Mouse (Mus musculus) lung, embryonic 16.5 days (tissue): ENCODE data around the gene Capns2. TPM values are rescaled to one million over a fixed set of nuclear protein-coding genes. Genes with fewer than 3 reads are reported as not detected.
"Not testable (repeated sequence)": the region's sequence is repeated elsewhere in the genome, so short reads cannot be mapped to it uniquely, and the experiment has no call there.

Experiments used
- ATAC-seq: fragments of 200-750 bp; cut with Nextera tagmentation; 2 replicates; pipeline ENCODE4 v1.8.0; 2017; ENCODE audit warnings: low read depth, mild to moderate bottlenecking, moderate library complexity
- H3K27ac ChIP-seq: fragments of 300-500 bp; sonication (generic); 2 replicates; pipeline ENCODE4 v1.5.1; 2014; ENCODE audit warnings: mild to moderate bottlenecking, control low read depth, low read length
- H3K27me3 ChIP-seq: fragments of 300-500 bp; sonication (generic); 2 replicates; pipeline ENCODE4 v1.6.1; 2014; ENCODE audit warnings: low read depth, low read length, mixed read lengths; ENCODE audit not compliant: control insufficient read depth, insufficient read depth
- H3K36me3 ChIP-seq: fragments of 300-500 bp; sonication (generic); 2 replicates; pipeline ENCODE4 v1.6.1; 2014; ENCODE audit warnings: low read length; ENCODE audit not compliant: control insufficient read depth, insufficient read depth
- H3K4me1 ChIP-seq: fragments of 300-500 bp; sonication (generic); replicated peaks from 2 replicates; pipeline ENCODE4 v1.6.1; 2014; ENCODE audit warnings: low read length, mixed read lengths; ENCODE audit not compliant: control insufficient read depth, insufficient read depth
- H3K4me2 ChIP-seq: fragments of 300-500 bp; sonication (generic); 2 replicates; pipeline ENCODE4 v1.6.1; 2014; ENCODE audit warnings: low read depth, low read length, control low read depth
- H3K4me3 ChIP-seq: fragments of 300-500 bp; sonication (generic); 2 replicates; pipeline ENCODE4 v1.5.1; 2014; ENCODE audit warnings: mild to moderate bottlenecking, low read length, control low read depth
- H3K9ac ChIP-seq: fragments of 300-500 bp; sonication (generic); 2 replicates; pipeline ENCODE4 v1.6.1; 2014; ENCODE audit warnings: low read length, control low read depth
- H3K9me3 ChIP-seq: fragments of 300-500 bp; sonication (generic); 2 replicates; pipeline ENCODE4 v1.6.1; 2016; ENCODE audit warnings: low read length; ENCODE audit not compliant: control insufficient read depth
- WGBS: fragments of 180-500 bp; shearing (Covaris S2); extraction: QIAGEN DNeasy Blood & Tissue Kit; methylation state at CpG from one replicate; pipeline ENCODE4 v1.1.7; 2014; 5-methylcytosine and 5-hydroxymethylcytosine counted together
- polyA plus RNA-seq: library from polyadenylated mRNA; unstranded; fragments of >200 nt; fragmentation: Nextera tagmentation; extraction: Ambion mirVana; gene quantifications from 2 replicates; pipeline ENCODE4 v1.2.1, GENCODE M21; 2015

Capns2 gene
- polyA plus RNA-seq, 1 experiment from 2014 or later = 0.55 TPM

DNA sequence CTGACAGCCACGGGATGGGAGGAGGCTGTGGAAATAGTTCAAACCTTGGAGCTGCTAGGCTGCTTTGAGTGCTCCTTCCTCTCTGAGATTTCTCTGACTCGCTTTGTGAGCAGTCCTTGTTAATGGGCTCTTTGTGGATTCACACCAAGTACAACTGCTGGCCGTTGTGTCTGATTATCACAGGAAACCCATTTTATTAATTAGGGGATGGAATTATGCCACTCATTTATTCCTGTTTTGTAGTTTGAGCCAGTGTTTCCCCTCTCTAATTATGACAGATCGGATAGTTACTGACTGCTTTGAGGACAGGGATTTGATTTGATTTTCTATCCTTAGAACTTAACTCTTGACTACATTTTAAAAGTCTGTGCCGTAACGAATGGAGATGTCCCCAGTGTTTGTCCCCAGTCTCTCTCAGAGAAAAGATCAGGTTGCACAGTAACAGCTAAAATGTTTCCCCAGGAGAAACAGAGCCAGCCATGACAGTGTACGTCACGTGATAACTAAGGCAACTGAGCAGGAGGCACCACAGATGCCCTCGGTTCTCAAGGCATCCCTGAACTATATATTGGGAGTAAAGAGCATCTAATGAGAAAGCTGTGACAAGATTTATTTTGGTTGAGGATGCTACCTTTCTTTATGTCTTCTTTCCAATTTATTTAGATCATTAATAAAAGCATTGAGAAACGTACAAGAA is 29.0 kb upstream of the Capns2 start:
- H3K4me2 ChIP-seq = no peak overlapping the region
- WGBS = 66% methylated on average over 10 of the region's 10 CpGs
- H3K36me3 ChIP-seq = no peaks in the 10 kb centered on the region
- H3K27ac ChIP-seq = no peak overlapping the region
- H3K4me3 ChIP-seq = no peak overlapping the region
- no peaks in the 10 kb centered on the region for H3K4me1 ChIP-seq
- H3K27me3 ChIP-seq = no peaks in the 10 kb centered on the region
- no peak for ATAC-seq
- no peak overlapping the region for H3K9ac ChIP-seq
- no peaks in the 10 kb centered on the region for H3K9me3 ChIP-seq

DNA sequence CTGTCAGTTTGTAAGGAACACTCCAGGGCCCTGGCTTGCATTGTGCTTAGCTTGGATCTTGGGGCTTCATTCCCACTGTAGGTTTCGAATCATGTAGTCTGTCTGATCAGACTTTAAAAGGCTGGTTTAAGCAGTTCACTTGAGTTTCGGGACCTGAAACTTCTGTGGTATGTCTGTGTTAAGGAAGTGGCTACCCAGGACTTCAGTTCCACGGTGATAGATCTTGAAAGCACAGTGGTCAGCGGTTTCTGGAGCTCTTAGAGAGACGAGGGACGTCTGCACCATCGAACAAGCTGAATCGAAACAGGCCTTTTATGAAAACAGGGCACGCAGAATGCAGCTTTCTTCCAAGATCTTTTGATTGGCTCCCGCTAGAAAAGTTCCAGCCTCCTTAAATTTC is 25.4 kb upstream of the Capns2 start:
- peaks cover 5% of the 10 kb centered on the region; the same call in 1 of the 2 replicates for H3K36me3 ChIP-seq
- H3K27ac ChIP-seq = no peak overlapping the region
- no peak for ATAC-seq
- no peak overlapping the region for H3K4me2 ChIP-seq
- H3K9ac ChIP-seq = no peak overlapping the region
- WGBS = 86% methylated on average over 10 of the region's 10 CpGs
- no peaks in the 10 kb centered on the region for H3K27me3 ChIP-seq
- no peak overlapping the region for H3K4me3 ChIP-seq
- peaks cover 4% of the 10 kb centered on the region; the same call in 1 of the 2 replicates for H3K9me3 ChIP-seq
- no peaks in the 10 kb centered on the region for H3K4me1 ChIP-seq

DNA sequence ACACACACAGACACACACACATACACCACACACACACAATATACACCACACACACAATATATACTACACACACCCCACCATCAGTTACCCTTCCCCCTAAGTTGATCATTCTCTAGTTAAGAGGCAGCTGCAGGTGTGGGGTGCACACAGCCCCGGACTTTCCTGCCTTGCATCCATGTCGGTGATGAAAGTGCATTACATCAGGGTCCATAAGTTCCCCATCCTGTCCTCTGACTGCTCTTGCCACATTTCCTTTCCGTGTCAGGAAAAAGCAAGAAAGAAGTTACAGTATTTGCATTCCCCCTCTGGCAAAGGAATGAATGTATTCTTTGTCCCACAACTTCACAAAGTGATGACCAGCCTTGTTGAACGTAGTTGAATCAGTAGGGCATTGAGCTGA is 20.0 kb upstream of the Capns2 start:
- no peak overlapping the region for H3K4me3 ChIP-seq
- no peaks in the 10 kb centered on the region for H3K27me3 ChIP-seq
- no peak overlapping the region for H3K4me2 ChIP-seq
- ATAC-seq = no peak
- peaks cover 5% of the 10 kb centered on the region; the same call in 1 of the 2 replicates for H3K36me3 ChIP-seq
- H3K4me1 ChIP-seq = no peaks in the 10 kb centered on the region
- peaks cover 4% of the 10 kb centered on the region; the same call in 1 of the 2 replicates for H3K9me3 ChIP-seq
- H3K9ac ChIP-seq = no peak overlapping the region
- no peak overlapping the region for H3K27ac ChIP-seq
- WGBS = 36% methylated on average over 4 of the region's 4 CpGs

DNA sequence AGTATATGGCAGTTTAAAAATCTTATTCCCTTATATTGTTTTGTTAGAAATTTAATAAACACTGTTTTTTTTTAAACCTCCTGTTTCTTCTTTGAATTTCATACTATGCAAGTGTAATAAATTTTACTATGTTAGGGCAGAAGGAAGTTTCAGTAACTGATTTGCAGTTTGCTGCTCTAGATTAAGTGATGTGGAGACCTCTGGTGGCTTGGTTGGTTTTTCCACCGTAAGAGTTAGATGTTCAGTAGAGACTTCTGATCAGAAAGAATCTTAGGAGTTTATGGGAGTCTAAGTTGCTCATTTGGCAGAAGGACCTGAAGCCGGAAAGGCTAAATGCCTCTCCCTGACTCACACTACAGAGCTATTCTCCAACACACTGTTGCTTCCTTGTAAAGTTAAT is 17.4 kb upstream of the Capns2 start:
- H3K27ac ChIP-seq = no peak overlapping the region
- H3K9me3 ChIP-seq = peaks cover 4% of the 10 kb centered on the region; the same call in 1 of the 2 replicates
- H3K27me3 ChIP-seq = no peaks in the 10 kb centered on the region
- H3K4me1 ChIP-seq = no peaks in the 10 kb centered on the region
- no peak overlapping the region for H3K4me2 ChIP-seq
- no peak for ATAC-seq
- H3K9ac ChIP-seq = no peak overlapping the region
- no peak overlapping the region for H3K4me3 ChIP-seq
- peaks cover 5% of the 10 kb centered on the region; the same call in 1 of the 2 replicates for H3K36me3 ChIP-seq
- WGBS = 60% methylated on average over 2 of the region's 2 CpGs

DNA sequence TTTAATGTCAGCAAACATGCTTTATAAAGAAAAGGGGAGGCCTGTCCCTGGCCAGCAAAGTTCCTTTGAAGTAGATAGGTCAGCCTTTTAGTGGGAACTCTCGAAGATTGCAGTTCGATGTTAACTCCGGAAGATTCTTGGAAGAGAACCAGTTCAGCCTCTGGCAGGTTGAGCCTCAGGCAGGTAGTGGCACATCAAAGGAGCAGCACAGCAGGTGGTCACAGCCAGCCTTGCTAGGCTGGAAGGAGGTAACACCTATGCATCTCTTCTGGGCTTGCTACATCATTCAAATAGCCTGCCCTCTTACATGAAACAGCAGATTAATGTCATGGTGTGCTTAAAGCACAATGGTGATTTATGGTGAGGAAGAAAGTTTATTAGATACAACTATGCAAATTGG is 9.0 kb upstream of the Capns2 start:
- H3K9me3 ChIP-seq, H3K4me1 ChIP-seq, H3K9ac ChIP-seq, ATAC-seq, H3K36me3 ChIP-seq, H3K4me3 ChIP-seq, H3K27me3 ChIP-seq, H3K27ac ChIP-seq, H3K4me2 ChIP-seq: not testable (repeated sequence)
- WGBS = 55% methylated on average over 3 of the region's 3 CpGs

- no peak for ATAC-seq
- H3K36me3 ChIP-seq = no peaks in the 10 kb centered on the region
- H3K27ac ChIP-seq = no peak overlapping the region
- no peak overlapping the region for H3K4me2 ChIP-seq
- 64% methylated on average over 2 of the region's 2 CpGs for WGBS
- H3K4me1 ChIP-seq = no peaks in the 10 kb centered on the region
- H3K9me3 ChIP-seq = no peaks in the 10 kb centered on the region
- H3K27me3 ChIP-seq = no peaks in the 10 kb centered on the region
- no peak overlapping the region for H3K9ac ChIP-seq
- no peak overlapping the region for H3K4me3 ChIP-seq
Measured at GRCm38 (mm10) chr8:92893870-92894269, 7.3 kb upstream of the Capns2 start.

DNA sequence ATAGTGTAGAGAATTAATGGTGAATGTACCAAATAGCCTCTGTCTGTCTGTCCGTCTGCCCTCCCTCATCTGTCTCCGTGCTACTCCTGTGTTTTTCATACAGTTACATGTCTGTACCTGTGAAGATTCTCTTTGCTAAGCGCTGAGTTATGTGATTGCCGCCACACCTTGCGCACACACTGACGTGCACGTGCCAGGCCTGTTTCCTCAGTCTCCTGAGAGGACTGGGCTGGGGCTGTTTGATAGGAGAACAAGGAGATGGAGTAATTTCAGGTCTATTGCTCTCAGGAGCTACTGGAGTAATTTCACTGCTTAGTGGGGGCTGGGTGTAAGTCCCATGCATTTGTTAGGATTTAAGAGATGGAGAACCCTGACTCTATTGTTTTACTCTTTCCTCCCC is 6.2 kb upstream of the Capns2 start:
- Histone ChIP-seq H3K27me3 (no peaks in the 10 kb centered on the region), H3K9ac (no peak overlapping the region), H3K4me3 (no peak overlapping the region), H3K36me3 (no peaks in the 10 kb centered on the region), H3K4me2 (no peak overlapping the region), H3K27ac (no peak overlapping the region), H3K9me3 (no peaks in the 10 kb centered on the region), H3K4me1 (no peaks in the 10 kb centered on the region)
- ATAC-seq = peak; percentile 54; the same call in 1 of the 2 replicates
- 76% methylated on average over 7 of the region's 7 CpGs for WGBS

- Histone ChIP-seq H3K4me3 (no peak overlapping the region), H3K4me1 (no peaks in the 10 kb centered on the region), H3K27ac (no peak overlapping the region), H3K4me2 (no peak overlapping the region), H3K9ac (no peak overlapping the region), H3K36me3 (no peaks in the 10 kb centered on the region), H3K9me3 (no peaks in the 10 kb centered on the region), H3K27me3 (no peaks in the 10 kb centered on the region)
- WGBS = 82% methylated on average over 1 of the region's 1 CpGs
- ATAC-seq = no peak
Measured at GRCm38 (mm10) chr8:92896056-92896455, 5.2 kb upstream of the Capns2 start.

DNA sequence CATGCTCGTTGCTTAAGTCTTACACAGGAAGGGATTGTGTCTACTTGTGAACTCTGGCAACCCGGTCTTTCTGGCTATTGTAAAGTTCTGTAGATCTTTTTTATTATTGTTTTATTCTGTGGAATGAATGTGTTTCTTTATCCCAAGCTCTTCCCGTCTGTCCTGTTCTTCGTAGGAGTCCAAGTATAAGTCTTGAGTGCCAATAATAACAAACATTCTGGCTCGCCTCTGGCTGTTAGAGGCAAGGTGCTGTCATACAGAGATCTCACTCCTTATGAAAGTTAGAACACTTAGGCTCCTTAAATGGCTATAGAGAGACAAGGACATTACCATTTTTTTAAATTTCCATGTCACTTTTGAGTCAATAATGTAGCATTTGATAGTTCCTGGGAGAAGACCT is 4.6 kb upstream of the Capns2 start:
- H3K4me2 ChIP-seq = no peak overlapping the region
- 58% methylated on average over 5 of the region's 5 CpGs for WGBS
- no peaks in the 10 kb centered on the region for H3K4me1 ChIP-seq
- no peak overlapping the region for H3K9ac ChIP-seq
- H3K36me3 ChIP-seq = no peaks in the 10 kb centered on the region
- no peak overlapping the region for H3K27ac ChIP-seq
- no peak for ATAC-seq
- no peak overlapping the region for H3K4me3 ChIP-seq
- H3K9me3 ChIP-seq = no peaks in the 10 kb centered on the region
- no peaks in the 10 kb centered on the region for H3K27me3 ChIP-seq
